In the genomic region with DNA sequence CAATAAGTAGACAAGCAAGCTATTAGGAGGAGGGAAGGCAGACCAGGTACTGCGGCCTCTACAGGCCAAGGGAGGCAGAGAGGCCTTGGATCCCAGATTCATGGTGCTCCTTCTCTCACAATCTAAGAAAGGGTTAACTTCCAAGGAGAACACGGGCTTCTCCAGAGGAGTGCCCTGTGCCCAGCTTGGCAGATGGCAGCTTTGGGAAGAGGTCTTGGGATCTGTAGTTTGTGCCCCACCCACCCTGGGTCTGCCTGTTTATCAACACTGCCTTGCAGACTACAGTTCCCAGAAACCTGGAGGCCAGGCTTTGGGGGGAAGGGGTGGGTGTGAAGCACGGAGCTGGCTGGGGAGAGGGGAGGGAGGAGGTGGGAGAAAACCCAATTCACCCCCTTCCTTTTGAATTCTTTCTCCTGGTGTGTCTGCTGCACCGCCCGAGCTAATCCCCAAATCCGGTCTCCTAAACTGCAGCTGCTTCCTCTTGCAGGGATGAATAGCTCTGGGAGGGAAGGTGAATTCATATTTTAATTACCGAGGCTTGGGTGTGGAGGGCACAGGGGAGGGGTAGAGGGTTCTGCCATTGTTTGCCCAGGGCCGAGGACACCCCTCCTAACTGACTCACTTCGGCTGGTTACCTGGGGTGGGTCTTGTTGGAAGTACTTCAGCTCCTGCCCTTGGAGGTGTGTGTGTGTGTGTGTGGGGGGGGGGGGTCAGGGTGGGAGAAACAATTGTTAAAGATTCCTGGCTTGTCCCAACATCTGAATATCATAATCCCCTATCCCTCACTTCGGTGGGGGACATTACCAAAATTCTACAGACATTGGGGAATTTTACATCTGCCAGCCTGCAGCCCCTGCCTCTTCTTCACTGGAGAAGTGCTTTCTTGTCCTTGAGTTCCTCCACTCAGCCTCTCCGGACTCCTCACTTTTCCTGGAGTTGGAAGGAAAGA, we compare ENCODE assay signal across 8 mouse cellular contexts. TPM values are rescaled to one million over a fixed set of nuclear protein-coding genes. Genes with fewer than 3 reads are reported as not detected.
A peak's percentile ranks its signal among the peaks of the same experiment; 100 is the strongest.
DNase-seq lines count a peak whose midpoint lies in the region; ATAC-seq and TF ChIP-seq lines count a peak whose summit lies in the region.

No protein-coding gene starts in this region.

- H3K4me2 ChIP-seq in lung, embryonic 16.5 days (ENCODE audit: low read depth, low read length), result peak overlapping the region; percentile 9; the same call in 1 of the 2 replicates
- H3K4me2 ChIP-seq in hindbrain, embryonic 13.5 days, result peak overlapping the region; percentile 46
- H3K4me2 ChIP-seq in stomach, postnatal 0 days (replicated peaks; ENCODE audit: low read depth), result peak overlapping the region; percentile 32

- H3K9me3 ChIP-seq in lung, embryonic 16.5 days (ENCODE audit: control insufficient read depth, low read length), result no peaks in the 10 kb centered on the region
- no peaks in the 10 kb centered on the region for H3K9me3 ChIP-seq in hindbrain, embryonic 13.5 days
- H3K9me3 ChIP-seq in midbrain, embryonic 10.5 days (replicated peaks), result no peaks in the 10 kb centered on the region
- no peaks in the 10 kb centered on the region for H3K9me3 ChIP-seq in stomach, postnatal 0 days (ENCODE audit: control insufficient read depth, low read length)

- H3K4me1 ChIP-seq in lung, embryonic 16.5 days (replicated peaks; ENCODE audit: control insufficient read depth, insufficient read depth, low read length), result peaks cover 13% of the 10 kb centered on the region
- H3K4me1 ChIP-seq in hindbrain, embryonic 13.5 days (replicated peaks), result peaks cover 85% of the 10 kb centered on the region
- H3K4me1 ChIP-seq in midbrain, embryonic 10.5 days, result peaks cover 92% of the 10 kb centered on the region
- H3K4me1 ChIP-seq in stomach, postnatal 0 days (replicated peaks; ENCODE audit: control insufficient read depth, insufficient read depth), result 0 out of 2 replicates have a peak, but pooled peaks cover 3% of the 10 kb centered on the region

- no peaks in the 10 kb centered on the region for H3K27me3 ChIP-seq in lung, embryonic 16.5 days (ENCODE audit: control insufficient read depth, insufficient read depth, low read depth, low read length)
- no peaks in the 10 kb centered on the region for H3K27me3 ChIP-seq in hindbrain, embryonic 13.5 days
- peaks cover 15% of the 10 kb centered on the region for H3K27me3 ChIP-seq in midbrain, embryonic 10.5 days (ENCODE audit: low read depth, poor library complexity, severe bottlenecking)
- no peaks in the 10 kb centered on the region for H3K27me3 ChIP-seq in stomach, postnatal 0 days (ENCODE audit: control insufficient read depth, insufficient read depth, low read length)

- peak; percentile 73 for ATAC-seq in lung, embryonic 16.5 days (ENCODE audit: low read depth)
- peak; percentile 77 for ATAC-seq in hindbrain, embryonic 13.5 days (ENCODE audit: low FRiP score)
- ATAC-seq in stomach, postnatal 0 days (ENCODE audit: low FRiP score, low TSS enrichment), result peak; percentile 81

- H3K36me3 ChIP-seq in lung, embryonic 16.5 days (ENCODE audit: control insufficient read depth, insufficient read depth, low read length), result no peaks in the 10 kb centered on the region
- H3K36me3 ChIP-seq in hindbrain, embryonic 13.5 days, result peaks cover 15% of the 10 kb centered on the region
- H3K36me3 ChIP-seq in midbrain, embryonic 10.5 days, result peaks cover 20% of the 10 kb centered on the region
- H3K36me3 ChIP-seq in stomach, postnatal 0 days (ENCODE audit: control insufficient read depth, insufficient read depth, low read length), result no peaks in the 10 kb centered on the region

- no peak for DNase-seq in lung, postnatal 10 days
- DNase-seq in embryo, embryonic 10 days (ENCODE audit: low spot score), result peak; percentile 52
- peak; percentile 88 for DNase-seq in midbrain, embryonic 10.5 days (ENCODE audit: low spot score)
- peak; percentile 45 for DNase-seq in stomach, postnatal 0 days (ENCODE audit: low spot score)
- no peak for DNase-seq in B cell, adult 2 months
- DNase-seq in ovary, postnatal 36 days (ENCODE audit: low spot score), result no peak

- TF ChIP-seq CTCF in stomach, postnatal 0 days (IDR thresholded peaks at IDR 0.05; ENCODE audit: low read depth), result peak; percentile 51

- TF ChIP-seq EP300 in stomach, postnatal 0 days (optimal IDR thresholded peaks at IDR 0.05), result peak; percentile 80

- H3K9ac ChIP-seq in lung, embryonic 16.5 days (ENCODE audit: low read length), result peak overlapping the region; percentile 12; the same call in 1 of the 2 replicates
- H3K9ac ChIP-seq in hindbrain, embryonic 13.5 days, result peak overlapping the region; percentile 64
- H3K9ac ChIP-seq in stomach, postnatal 0 days (ENCODE audit: low read length), result no peak overlapping the region

- 12% methylated on average over 11 of the region's 11 CpGs for WGBS in lung, embryonic 16.5 days
- 8% methylated on average over 11 of the region's 11 CpGs for WGBS in hindbrain, embryonic 13.5 days
- WGBS in midbrain, embryonic 10.5 days, result 2% methylated on average over 11 of the region's 11 CpGs
- 19% methylated on average over 11 of the region's 11 CpGs for WGBS in stomach, postnatal 0 days

- no peak overlapping the region; the same call in 1 of the 2 replicates for H3K4me3 ChIP-seq in lung, embryonic 16.5 days (ENCODE audit: low read length)
- peak overlapping the region; percentile 33 for H3K4me3 ChIP-seq in hindbrain, embryonic 13.5 days
- peak overlapping the region; percentile 40 for H3K4me3 ChIP-seq in midbrain, embryonic 10.5 days
- H3K4me3 ChIP-seq in stomach, postnatal 0 days (ENCODE audit: low read depth, low read length), result no peak overlapping the region

- peak overlapping the region; percentile 72 for H3K27ac ChIP-seq in lung, embryonic 16.5 days (ENCODE audit: low read length)
- peak overlapping the region; percentile 81 for H3K27ac ChIP-seq in hindbrain, embryonic 13.5 days
- peak overlapping the region; percentile 90 for H3K27ac ChIP-seq in midbrain, embryonic 10.5 days (replicated peaks)
- 0 out of 2 replicates have a peak overlapping the region, but pooled peaks have one; percentile 18 for H3K27ac ChIP-seq in stomach, postnatal 0 days (replicated peaks)

RNA-seq across cellular contexts. Expression of gene AC124108.1, which starts 9.6 kb away (rescaled TPM):
- polyA plus RNA-seq in lung, embryonic 16.5 days (2015; fragmentation: Nextera tagmentation; extraction: Ambion mirVana), result 0.50 and 0.63 TPM in 2 replicates
- polyA plus RNA-seq in hindbrain, embryonic 13.5 days (2015; fragmentation: Nextera tagmentation; extraction: Ambion mirVana), result 4.2 and 4.8 TPM in 2 replicates
- 2.3 and 4.0 TPM in 2 replicates for polyA plus RNA-seq in midbrain, embryonic 10.5 days (2016; fragmentation: Nextera tagmentation; extraction: Ambion mirVana)
- 0.02 and 0.06 TPM in 2 replicates for polyA plus RNA-seq in stomach, postnatal 0 days (2015; fragmentation: Nextera tagmentation; extraction: Ambion mirVana)

RNA-seq across cellular contexts. Expression of gene Lemd1, which starts 9.6 kb away (rescaled TPM):
- polyA plus RNA-seq in lung, embryonic 16.5 days (2015; fragmentation: Nextera tagmentation; extraction: Ambion mirVana), result 1.2 and 1.8 TPM in 2 replicates
- polyA plus RNA-seq in hindbrain, embryonic 13.5 days (2015; fragmentation: Nextera tagmentation; extraction: Ambion mirVana), result 24.8 and 25.7 TPM in 2 replicates
- 6.2 and 8.4 TPM in 2 replicates for polyA plus RNA-seq in midbrain, embryonic 10.5 days (2016; fragmentation: Nextera tagmentation; extraction: Ambion mirVana)
- polyA plus RNA-seq in stomach, postnatal 0 days (2015; fragmentation: Nextera tagmentation; extraction: Ambion mirVana), result 0.30 and 0.42 TPM in 2 replicates

RNA-seq across cellular contexts. Expression of gene Gm10188, which starts 28.7 kb away (rescaled TPM):
- 0.63 TPM in 1 of 2 replicates, not detected in the other for polyA plus RNA-seq in lung, embryonic 16.5 days (2015; fragmentation: Nextera tagmentation; extraction: Ambion mirVana)
- 0.63 and 0.95 TPM in 2 replicates for polyA plus RNA-seq in hindbrain, embryonic 13.5 days (2015; fragmentation: Nextera tagmentation; extraction: Ambion mirVana)
- polyA plus RNA-seq in midbrain, embryonic 10.5 days (2016; fragmentation: Nextera tagmentation; extraction: Ambion mirVana), result 0.23 and 0.46 TPM in 2 replicates
- polyA plus RNA-seq in stomach, postnatal 0 days (2015; fragmentation: Nextera tagmentation; extraction: Ambion mirVana), result 0.19 TPM in 1 of 2 replicates, not detected in the other

Comparison
In these comparisons a context has a peak if more than half of its experiments do, and no peak if none do; other contexts are left out.
1. H3K27ac ChIP-seq: peak in every context shown above with its lines; median percentile 90 in midbrain, embryonic 10.5 days; 81 in hindbrain, embryonic 13.5 days; 72 in lung, embryonic 16.5 days; 18 in stomach, postnatal 0 days.
2. H3K4me3 ChIP-seq: peak in hindbrain, embryonic 13.5 days (single experiment) and midbrain, embryonic 10.5 days (single experiment); none in lung, embryonic 16.5 days (single experiment) and stomach, postnatal 0 days (single experiment).
3. DNase-seq: peak in embryo, embryonic 10 days (single experiment), midbrain, embryonic 10.5 days (single experiment) and stomach, postnatal 0 days (single experiment); none in lung, postnatal 10 days (single experiment), B cell, adult 2 months (0 of 2) and ovary, postnatal 36 days (single experiment).
4. Peak in every context shown above with its lines, with median percentiles within 50 percentile points of each other: ATAC-seq and H3K4me2 ChIP-seq.